ENCODE assay signal across 10 mouse cellular contexts in the genomic region with DNA sequence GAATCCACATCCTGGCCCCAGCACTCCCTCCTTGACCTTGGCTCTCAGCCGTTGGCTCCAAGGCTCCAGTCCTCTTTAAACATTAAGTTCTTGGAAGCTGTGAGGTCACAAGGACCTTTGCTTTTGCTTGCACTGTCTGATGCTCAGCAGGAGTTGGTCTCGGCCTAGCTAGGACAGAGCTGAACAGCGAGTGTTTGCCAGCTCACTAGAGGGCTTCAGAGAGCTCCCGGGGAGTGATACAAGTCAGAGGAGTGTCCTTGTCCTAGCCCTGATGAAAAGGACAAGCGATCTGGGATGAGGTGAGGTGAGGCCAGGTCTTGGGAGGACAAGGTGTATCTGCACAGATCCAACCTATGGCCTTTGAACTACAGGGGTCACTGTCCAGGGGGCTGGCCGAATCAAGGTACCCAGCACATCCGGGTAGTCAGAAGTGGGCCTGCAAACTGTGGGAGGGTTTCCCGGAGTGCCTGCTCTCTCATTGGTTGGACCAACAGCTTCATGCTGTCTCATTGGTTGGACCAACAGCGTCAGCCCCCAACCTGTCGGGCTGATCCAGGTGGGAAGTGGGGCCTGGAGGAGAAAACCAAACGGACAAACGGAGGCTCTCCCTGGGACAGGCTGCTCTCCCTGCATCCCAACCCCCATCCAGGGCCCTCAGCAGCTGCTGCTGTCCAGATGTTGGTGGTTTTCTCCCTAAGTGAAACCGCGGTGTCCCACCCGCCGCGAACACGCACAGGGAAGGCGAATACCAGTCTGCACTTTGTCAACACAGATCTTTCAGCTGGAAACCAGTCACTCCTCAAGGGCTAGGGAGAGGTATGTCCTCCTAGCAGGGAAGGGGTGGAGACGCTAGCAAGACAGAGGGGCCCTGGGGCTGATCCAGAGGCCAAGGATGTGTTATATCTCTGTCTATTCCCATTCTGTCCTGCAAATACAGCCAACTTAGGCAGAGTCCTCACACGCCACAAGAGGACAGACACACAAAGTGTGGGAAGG. TPM values are rescaled to one million over a fixed set of nuclear protein-coding genes. Genes with fewer than 3 reads are reported as not detected.
DNase-seq lines count a peak whose midpoint lies in the region; ATAC-seq lines count a peak whose summit lies in the region.
"Had no signal": no experiment of that assay in that cellular context is flagged by ENCODE, and none has a peak within 500 bp of the region (broad histone marks: within the 10 kb centered on the region; RNA-seq: fewer than 3 reads in every experiment).

No protein-coding gene starts in this region.

- H3K4me1 ChIP-seq in heart, embryonic 15.5 days (replicated peaks), result no peaks in the 10 kb centered on the region
- 0 out of 2 replicates have a peak, but pooled peaks cover 7% of the 10 kb centered on the region for H3K4me1 ChIP-seq in hindbrain, embryonic 13.5 days (replicated peaks)
- no peaks in the 10 kb centered on the region for H3K4me1 ChIP-seq in neural tube, embryonic 11.5 days (ENCODE audit: control insufficient read depth, insufficient read depth, low read length)

- DNase-seq in heart, adult 11 months, result no peak
- DNase-seq in liver (peak; percentile 30), MN1 (ENCODE audit: low spot score) (no peak)
- no peak for DNase-seq in neural tube, embryonic 11.5 days (ENCODE audit: low spot score)
- DNase-seq in layer of hippocampus, postnatal 36 days, result no peak
- DNase-seq in right cerebral cortex, postnatal 25 days, result no peak

- H3K27ac ChIP-seq in heart, embryonic 15.5 days, result no peak overlapping the region
- no peak overlapping the region for H3K27ac ChIP-seq in hindbrain, embryonic 13.5 days
- H3K27ac ChIP-seq in neural tube, embryonic 11.5 days (ENCODE audit: low read depth, low read length), result no peak overlapping the region
- H3K27ac ChIP-seq: macrophage had no signal

- ATAC-seq in heart, embryonic 15.5 days (replicated peaks; ENCODE audit: insufficient number of reproducible peaks, insufficient read depth, low FRiP score, low read depth), result no peak
- ATAC-seq in hindbrain, embryonic 13.5 days (ENCODE audit: low FRiP score), result no peak; the same call in 1 of the 2 replicates
- no peak for ATAC-seq in neural tube, embryonic 11.5 days (ENCODE audit: insufficient read depth, low FRiP score, low TSS enrichment)

- peak overlapping the region; percentile 55 for H3K4me2 ChIP-seq in heart, embryonic 15.5 days
- H3K4me2 ChIP-seq in hindbrain, embryonic 13.5 days, result peak overlapping the region; percentile 49
- H3K4me2 ChIP-seq in neural tube, embryonic 11.5 days (ENCODE audit: low read depth), result peak overlapping the region; percentile 25

- no peaks in the 10 kb centered on the region for H3K36me3 ChIP-seq in heart, embryonic 15.5 days
- no peaks in the 10 kb centered on the region for H3K36me3 ChIP-seq in hindbrain, embryonic 13.5 days
- H3K36me3 ChIP-seq in neural tube, embryonic 11.5 days (ENCODE audit: control insufficient read depth, insufficient read depth, low read length), result no peaks in the 10 kb centered on the region

- no peak overlapping the region; the same call in 1 of the 2 replicates for H3K9ac ChIP-seq in heart, embryonic 15.5 days
- peak overlapping the region; percentile 55; the same call in 1 of the 2 replicates for H3K9ac ChIP-seq in hindbrain, embryonic 13.5 days
- 0 out of 2 replicates have a peak overlapping the region, but pooled peaks have one; percentile 10 for H3K9ac ChIP-seq in neural tube, embryonic 11.5 days (ENCODE audit: low read length)

- WGBS in heart, embryonic 15.5 days, result 18% methylated on average over 21 of the region's 21 CpGs
- WGBS in hindbrain, embryonic 13.5 days, result 22% methylated on average over 21 of the region's 21 CpGs
- 18% methylated on average over 21 of the region's 21 CpGs for WGBS in neural tube, embryonic 11.5 days

- peak overlapping the region; percentile 34 for H3K4me3 ChIP-seq in heart, embryonic 15.5 days
- H3K4me3 ChIP-seq in hindbrain, embryonic 13.5 days, result peak overlapping the region; percentile 27
- H3K4me3 ChIP-seq in neural tube, embryonic 11.5 days (ENCODE audit: low read depth, low read length), result peak overlapping the region; percentile 21; the same call in 1 of the 2 replicates

- 0 out of 2 replicates have a peak, but pooled peaks cover 4% of the 10 kb centered on the region for H3K27me3 ChIP-seq in heart, embryonic 15.5 days
- H3K27me3 ChIP-seq in hindbrain, embryonic 13.5 days, result no peaks in the 10 kb centered on the region
- no peaks in the 10 kb centered on the region for H3K27me3 ChIP-seq in neural tube, embryonic 11.5 days (ENCODE audit: control insufficient read depth, insufficient read depth, low read length)

- no peaks in the 10 kb centered on the region for H3K9me3 ChIP-seq in heart, embryonic 15.5 days (replicated peaks)
- H3K9me3 ChIP-seq in hindbrain, embryonic 13.5 days, result no peaks in the 10 kb centered on the region
- no peaks in the 10 kb centered on the region for H3K9me3 ChIP-seq in neural tube, embryonic 11.5 days (ENCODE audit: control insufficient read depth, low read length)

RNA-seq across cellular contexts. Expression of gene Cbx2, which starts 15.0 kb away (rescaled TPM):
- polyA plus RNA-seq in heart, embryonic 15.5 days (2015; fragmentation: Nextera tagmentation; extraction: Ambion mirVana), result 11.6 and 18.0 TPM in 2 replicates
- 20.3 and 24.2 TPM in 2 replicates for polyA plus RNA-seq in hindbrain, embryonic 13.5 days (2015; fragmentation: Nextera tagmentation; extraction: Ambion mirVana)
- 61.5 and 65.0 TPM in 2 replicates for polyA plus RNA-seq in neural tube, embryonic 11.5 days (2014; fragmentation: Nextera tagmentation; extraction: Ambion mirVana)
- total RNA-seq in layer of hippocampus, postnatal 36 days (2021), result 1 to 10 TPM; 4.0 to 4.4 TPM

RNA-seq across cellular contexts. Expression of gene Enpp7, which starts 19.8 kb away (rescaled TPM):
- not detected in 2 replicates for polyA plus RNA-seq in heart, embryonic 15.5 days (2015; fragmentation: Nextera tagmentation; extraction: Ambion mirVana)
- polyA plus RNA-seq in hindbrain, embryonic 13.5 days (2015; fragmentation: Nextera tagmentation; extraction: Ambion mirVana), result not detected in 2 replicates
- polyA plus RNA-seq in neural tube, embryonic 11.5 days (2014; fragmentation: Nextera tagmentation; extraction: Ambion mirVana), result not detected in 2 replicates
- not detected for total RNA-seq in layer of hippocampus, postnatal 36 days (2021)
- total RNA-seq: MEL had no signal
- polyA plus RNA-seq: macrophage had no signal

RNA-seq across cellular contexts. Expression of gene Cbx8, which starts 33.0 kb away (rescaled TPM):
- polyA plus RNA-seq in heart, embryonic 15.5 days (2015; fragmentation: Nextera tagmentation; extraction: Ambion mirVana), result 7.5 and 9.5 TPM in 2 replicates
- 10.0 and 11.1 TPM in 2 replicates for polyA plus RNA-seq in hindbrain, embryonic 13.5 days (2015; fragmentation: Nextera tagmentation; extraction: Ambion mirVana)
- polyA plus RNA-seq in neural tube, embryonic 11.5 days (2014; fragmentation: Nextera tagmentation; extraction: Ambion mirVana), result 6.8 and 7.0 TPM in 2 replicates
- 10 to 100 TPM; 11.2 to 13.6 TPM for total RNA-seq in layer of hippocampus, postnatal 36 days (2021)
